Mouse (Mus musculus) fat pad, adult 2 months (tissue): ENCODE data around the gene Slc23a2.

Experiments
- DNase-seq: peaks from one replicate; pipeline ENCODE4 v3.0.0-alpha.2; 2011; ENCODE audit warnings: low read depth, low spot score; ENCODE audit errors: extremely low read depth

Gene Slc23a2

DNA sequence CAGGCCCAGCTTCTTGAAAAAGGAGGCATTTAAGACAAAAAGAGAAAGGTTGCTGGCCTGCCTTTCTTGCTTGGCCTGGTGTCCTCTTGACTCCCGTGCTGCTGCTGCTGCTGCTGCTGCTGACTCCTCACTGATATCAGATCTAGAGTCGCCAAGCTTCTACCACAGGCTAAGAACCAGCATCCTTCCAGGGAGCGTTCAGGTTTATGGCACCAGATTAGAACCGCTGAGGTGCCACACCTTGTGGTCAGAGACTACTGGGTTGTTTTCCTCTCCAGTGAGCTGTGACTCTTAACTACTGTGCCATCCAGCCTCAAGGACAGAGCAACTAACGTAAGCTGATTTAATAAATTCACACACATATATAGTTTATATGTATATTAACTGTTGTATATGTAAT, 93.1 kb downstream of the Slc23a2 start:
- DNase-seq = no peak

DNA sequence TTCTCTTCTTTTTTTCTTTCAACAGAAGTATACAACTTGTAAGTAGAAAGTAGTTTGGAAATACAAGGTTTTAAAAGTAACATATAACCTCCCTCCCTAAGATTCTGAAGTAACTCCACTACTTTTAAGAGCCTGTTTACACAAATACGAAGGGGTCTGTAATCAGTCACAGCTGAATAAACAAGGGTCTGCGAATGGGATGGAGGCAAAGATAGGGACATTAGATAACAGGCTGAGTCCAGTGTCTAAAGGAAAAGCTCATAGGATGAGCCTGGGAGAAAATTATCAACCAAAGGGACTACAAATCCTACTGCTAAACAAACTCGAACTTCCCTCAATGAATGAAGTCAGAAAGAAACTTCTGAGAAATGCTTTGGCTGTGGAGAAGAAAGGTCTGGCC, 95.0 kb downstream of the Slc23a2 start:
- DNase-seq = no peak

DNA sequence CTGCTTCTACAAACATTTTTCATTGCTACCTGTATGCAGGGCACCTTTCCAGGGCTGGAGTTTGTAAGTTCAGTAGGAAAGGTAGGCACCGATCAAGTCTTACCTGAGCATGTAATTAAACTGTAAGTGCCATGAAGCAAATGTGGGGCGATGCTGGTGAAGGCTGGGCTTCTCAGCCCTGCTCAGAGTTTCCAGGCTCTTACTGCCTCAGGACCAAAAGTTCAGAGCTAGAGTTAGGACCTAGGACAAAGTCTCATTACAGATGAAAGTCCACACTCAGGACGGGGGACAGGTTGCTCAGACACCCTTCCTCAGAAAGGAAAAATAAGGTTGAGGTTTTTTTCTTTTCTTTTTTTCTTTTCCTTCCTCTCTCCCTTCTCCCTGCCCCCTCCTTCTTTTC, 95.4 kb downstream of the Slc23a2 start:
- no peak for DNase-seq

DNA sequence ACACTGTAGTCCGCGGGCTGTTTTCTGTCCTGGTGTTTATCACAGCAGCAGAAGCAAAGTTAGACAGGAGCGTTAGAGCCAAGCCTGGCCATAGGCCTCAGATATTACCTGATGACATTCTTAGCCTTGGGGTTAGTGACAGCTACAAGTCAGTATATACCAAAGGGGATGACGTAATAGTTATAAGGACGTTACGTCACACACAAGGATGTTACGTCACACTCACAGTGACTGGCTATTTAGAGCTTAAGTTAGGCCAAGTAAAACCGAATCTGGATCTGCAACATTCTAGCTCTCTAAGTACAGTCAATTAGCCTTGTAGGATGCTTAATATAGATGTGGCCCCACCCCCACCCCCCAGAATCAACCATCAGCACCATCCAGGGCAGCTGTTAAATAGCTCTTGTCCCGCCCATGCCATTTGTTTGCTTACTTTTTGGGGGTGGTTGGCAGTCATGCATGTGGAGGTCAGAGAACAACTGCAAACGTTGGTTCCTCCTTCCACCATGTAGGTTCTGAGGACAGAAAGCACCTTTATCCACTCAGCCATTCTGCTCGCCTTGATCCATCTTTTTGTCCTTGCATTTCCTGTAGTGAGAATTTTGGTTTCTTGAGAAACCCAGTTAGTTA, 96.7 kb downstream of the Slc23a2 start:
- DNase-seq = no peak

DNA sequence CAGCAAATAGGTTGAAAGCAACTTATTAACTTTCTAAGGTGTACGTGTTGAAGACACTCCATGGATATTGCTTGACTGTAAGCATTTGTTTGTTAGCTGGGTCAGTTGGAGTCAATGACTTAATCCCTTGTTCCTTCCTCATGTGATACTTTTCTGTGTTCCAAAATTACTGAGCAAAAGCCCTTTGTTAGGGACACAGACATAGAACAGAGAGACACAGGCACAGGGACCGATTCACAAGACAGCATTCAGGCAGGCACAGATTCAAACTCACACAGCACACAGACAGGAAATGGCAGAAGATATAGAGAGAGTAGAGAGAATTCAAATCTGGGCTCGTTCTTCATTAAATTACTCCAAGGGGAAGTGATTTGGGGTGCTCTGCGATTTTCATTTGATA, 97.5 kb downstream of the Slc23a2 start:
- DNase-seq = no peak

DNA sequence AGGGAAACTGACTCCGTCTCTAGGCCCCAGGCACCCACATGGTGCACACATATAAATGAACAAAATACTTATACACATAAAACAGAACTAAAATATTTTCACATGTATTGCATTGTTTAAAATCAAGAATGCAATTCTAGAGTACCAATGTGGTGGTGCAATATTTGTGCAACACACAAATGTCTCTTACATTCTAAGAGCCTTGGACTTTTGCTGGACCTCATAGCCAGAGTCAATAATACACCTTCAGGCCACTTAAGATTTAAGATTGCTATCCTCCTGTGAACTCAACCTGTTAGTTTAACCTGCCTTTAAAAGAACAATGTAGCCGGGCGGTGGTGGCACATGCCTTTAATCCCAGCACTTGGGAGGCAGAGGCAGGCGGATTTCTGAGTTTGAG, 98.2 kb downstream of the Slc23a2 start:
- DNase-seq = no peak

DNA sequence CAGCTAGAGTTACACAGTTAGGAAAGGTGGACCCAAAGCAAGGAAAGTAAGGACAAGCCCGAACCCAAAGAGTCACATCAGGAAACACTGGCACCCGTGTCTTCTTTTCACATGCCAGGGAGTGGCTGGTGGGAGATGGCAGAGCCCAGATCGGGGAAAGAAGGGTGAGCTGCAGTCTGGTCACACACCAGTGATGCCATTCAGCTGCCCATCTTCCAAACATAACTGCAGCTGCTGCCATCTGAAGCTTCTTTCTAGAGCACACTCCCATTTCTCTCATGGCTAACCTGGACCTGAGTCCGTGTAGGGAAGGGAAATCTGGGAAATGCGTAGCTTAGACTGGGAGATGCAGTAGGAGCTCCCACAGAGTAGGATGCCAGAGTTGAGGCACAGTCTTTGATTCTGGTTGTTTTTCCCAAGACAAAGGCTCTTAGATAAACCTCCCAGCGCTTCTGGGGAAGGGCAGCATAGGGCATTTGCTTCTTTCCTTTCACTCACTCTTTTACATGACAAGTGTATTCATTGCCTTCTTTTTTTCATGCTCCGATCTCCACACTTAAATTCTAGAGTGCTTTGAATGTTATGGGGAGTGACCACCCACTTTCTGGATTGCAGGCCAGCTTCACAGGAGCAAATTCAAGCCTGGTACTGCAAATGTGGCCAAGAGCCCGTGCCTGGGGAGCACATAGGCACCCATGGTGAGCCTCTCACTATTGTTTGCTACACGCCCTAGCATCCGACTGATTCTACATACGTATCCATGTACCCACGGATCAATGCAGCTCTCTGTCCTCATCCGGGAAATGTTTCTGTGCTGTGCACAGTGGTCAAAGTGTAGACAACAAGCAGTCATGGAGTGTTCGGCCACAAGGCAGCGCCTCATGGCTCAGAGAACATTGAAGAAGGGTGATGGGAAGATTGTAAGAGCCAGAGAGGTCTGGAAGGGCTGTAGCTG, 100.3 kb downstream of the Slc23a2 start:
- no peak for DNase-seq

DNA sequence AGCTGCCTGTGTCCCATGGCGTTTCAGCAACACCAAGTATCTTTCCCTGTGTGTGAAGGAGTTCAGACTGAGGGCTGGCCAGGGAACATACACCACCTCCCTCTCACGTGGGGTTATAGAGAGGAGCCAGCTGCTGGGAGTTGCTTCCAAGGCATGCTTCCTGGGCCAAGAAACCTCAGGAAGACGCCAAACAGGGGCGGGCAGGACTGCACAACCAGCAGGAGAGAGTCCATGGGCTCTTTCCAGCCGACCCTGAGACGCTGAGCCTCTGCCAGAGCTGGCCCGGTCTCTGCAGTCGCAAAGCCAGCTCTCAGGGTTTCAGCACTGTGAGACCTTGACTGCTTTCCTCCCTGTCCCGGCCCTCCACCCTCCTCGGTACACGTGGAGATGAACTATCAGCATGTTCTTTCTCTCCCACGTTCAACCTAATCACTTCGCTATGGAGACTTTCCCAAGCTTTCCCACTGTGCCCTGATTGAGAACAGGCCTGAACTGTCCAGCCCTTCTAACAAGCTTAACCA, 101.7 kb downstream of the Slc23a2 start:
- DNase-seq = peak; percentile 25

DNA sequence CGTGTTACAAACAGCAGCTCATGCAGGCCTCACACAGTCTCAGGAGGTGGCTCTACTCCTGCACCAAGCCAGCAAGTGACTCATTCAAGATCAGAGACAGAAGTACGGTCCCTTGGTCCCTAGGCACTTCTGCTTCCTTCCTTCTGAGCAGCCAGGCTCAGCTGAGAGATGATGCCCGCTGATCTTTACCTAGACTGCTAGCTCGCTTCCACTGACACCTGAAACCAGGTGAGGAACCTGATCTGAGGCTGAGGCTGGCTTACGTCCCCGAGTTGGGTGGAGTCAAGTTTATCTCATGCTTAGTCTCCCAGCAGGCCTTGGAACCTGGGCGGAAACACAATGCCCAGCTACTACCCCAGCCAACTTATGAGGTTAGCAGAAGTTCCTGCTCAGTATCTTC, 105.0 kb downstream of the Slc23a2 start:
- no peak for DNase-seq

DNA sequence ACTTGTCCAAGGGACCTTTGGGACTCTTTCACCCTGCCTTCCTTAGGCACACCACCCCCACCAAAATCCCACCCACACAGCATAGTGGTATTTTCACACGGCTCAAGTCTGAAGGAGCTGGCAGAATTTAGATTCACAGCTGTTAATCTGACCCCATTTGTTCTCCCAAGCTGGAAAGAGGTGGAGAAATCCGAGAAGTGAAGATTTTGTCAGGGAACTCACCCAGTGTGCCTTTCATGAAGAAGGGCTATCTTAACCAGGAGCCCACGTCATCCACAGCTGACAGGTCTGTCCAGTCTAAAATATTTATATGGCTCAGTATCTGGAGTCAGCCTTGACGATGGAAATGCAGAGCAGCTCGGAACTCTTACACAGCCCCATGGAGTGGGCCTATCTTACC, 108.6 kb downstream of the Slc23a2 start:
- DNase-seq = no peak

DNA sequence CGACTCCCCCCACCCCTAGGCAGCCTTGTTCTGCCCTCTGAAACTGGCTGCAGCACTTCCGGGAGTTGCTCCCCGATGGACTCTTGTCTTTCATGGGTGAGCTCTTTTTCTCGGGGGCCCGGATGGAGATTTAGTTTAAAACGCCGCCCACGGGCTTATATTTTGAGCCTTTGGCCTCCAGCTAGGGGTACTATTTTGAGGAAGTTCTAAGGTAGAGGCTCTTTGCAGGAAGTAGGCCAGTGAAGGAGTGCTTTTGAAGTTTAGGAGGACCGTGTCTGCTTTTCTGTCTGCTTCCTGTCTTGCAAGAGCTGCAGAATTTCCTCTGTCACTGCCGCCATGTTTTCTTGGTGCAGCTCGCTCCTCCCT, 109.5 kb downstream of the Slc23a2 start:
- DNase-seq = no peak

DNA sequence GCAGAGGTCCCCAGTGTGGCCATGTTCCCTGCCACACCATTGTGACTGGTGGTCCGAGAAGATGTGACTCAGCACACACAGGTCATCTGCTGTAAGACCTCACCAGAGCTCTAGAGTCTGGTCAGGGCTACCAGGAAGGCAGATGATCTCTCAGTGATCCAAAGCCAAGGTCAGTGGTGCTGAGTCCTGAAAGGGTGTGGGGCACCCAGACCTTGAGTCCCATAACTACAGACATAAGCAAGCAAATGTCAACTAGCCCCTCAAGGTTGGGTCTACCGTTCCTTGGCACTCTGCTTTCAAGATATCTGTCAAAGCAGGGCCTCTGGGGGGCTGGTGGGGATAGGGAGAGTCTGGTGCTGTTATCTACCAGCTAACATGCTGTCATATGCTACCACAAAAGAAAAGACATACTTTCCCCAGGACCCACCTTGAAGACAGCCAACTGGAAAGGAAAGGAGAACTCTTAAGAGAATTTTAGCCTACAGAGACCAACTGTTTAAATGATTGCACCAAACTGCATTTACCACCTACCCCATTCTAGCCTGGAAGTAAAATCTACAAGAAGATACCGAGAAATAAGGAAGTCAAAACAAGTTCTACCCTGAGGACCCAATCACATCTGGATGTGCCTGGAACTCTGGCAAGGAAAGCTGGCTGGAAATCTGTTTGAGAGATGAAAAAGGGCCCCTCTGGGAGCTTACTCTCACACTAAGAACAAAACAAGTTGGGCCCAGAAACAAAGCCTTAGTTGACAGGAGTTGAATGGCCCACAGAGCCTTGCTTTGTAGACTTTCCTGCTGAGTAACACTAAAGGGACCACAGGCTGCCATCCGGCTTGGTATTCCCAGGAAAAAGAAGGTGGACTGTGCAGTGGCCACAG, 110.1 kb downstream of the Slc23a2 start:
- DNase-seq = no peak

DNA sequence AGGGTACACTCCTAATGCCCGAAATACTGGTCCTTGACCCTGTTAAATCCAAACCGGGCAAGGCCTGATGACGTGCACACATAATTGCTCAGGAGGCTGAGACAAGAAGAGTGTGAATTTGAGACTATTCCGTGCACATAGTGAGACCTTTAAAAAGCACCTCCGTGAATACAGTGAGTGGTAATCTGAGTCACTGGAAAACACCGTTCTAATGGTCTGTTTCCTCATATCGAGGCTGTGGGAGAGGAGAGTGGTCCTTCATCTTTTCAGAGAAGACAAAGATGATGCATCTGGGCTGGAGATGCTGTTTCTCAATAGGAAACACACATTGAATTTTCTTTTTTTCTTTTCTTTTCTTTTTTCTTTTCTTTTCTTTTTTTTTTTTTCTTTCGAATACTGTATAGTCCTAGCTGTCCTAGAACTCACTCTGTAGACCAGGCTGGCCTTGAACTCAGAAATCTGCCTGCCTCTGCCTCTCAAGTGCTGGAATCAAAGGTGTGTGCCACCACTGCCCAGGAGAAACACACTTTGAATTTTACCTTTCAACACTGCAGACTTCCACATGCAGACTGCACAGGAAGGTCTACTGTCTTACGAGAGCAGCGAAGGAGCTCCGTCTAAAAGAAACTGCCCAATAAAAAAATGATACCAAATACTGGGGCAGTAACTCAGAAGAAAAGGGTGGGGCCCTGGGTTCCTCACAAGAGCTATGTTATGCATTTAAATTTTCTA, 113.4 kb downstream of the Slc23a2 start:
- no peak for DNase-seq

DNA sequence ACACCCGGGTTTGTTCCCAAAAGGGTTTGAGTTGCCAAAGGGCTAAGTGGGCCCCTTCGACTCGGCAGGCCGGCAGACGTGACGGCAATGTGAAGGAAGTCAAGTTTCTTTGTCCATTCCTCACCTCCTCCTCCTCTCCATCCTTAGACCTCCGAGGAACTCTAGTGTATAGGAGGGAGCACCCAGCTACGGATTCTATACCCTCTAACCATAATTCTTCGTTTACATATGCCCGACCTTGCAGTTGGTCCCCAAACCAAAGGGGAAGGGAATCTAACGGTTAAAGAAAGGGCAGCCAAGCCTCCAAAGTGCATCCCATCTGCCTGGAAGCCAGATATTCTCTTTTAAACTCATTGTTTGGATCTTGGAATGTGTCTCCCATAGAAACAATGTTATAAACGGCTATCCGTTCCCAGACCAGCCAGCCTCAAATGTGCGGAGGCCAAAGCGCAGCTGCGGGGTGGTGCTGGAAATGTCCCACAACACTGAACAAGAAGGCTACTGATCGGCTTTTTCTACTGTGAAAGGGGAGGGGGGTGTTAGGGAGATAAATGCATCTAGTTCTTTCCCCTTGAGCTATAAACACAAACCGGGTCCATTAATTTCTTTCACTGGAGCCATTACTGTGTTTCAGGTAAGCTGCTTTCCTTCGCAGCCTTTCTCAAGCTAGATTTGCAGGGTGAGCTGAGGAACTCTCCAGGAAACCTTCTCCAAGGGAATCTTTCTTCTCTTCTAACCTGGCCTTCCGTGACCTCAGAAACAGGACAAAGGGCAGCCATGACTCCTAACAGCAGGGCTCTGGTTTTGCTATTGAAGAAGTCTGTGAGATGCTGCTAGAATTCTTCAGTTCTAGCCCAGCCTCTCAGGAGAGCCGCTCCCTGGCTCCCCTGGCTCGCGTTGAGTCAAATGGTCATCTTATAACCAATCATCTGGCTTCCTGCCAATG, 114.2 kb downstream of the Slc23a2 start:
- DNase-seq = no peak

DNA sequence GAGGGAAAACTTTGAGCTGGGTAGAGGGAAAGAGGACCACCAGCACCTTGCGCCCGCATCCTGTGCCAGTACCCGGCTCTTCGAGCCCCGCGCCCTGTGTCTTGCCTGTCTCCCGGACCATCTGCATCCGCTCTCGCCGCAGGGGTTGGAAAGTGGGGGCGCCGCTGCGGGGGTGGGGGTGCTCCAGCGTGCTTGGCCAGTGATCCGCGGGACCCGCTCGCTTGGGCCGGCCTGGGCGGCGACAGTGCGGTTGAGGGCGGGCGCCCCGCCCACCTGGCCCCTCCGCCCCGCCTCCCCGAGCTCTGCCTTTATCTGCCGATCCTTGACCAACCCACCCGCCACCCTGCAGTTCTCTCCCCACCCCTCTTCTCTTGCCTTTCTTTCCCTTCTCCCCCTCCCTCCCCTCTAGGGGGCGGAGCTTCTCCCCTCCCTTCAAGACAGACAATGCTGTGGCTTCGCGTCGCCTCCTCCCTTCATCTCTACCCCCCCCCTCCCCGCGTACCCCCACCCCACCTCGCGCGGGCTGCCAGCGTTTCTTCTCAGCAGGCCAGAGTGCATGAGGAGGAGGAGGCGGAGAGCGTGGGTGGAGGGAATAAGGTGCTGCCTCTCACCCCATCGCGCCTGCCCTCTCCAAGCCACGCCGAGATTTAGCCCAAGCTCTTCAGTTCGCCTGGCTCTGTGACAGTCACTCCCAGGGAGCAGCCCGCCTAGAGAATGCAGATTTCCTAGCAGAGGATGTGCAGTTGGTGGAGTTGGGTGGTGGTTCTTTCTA, 115.1 kb downstream of the Slc23a2 start, which contains the start of gene Rassf2:
Rassf2 (minus strand) TSS at position 613 of the 772 bp plus-strand sequence.
- DNase-seq = no peak

DNA sequence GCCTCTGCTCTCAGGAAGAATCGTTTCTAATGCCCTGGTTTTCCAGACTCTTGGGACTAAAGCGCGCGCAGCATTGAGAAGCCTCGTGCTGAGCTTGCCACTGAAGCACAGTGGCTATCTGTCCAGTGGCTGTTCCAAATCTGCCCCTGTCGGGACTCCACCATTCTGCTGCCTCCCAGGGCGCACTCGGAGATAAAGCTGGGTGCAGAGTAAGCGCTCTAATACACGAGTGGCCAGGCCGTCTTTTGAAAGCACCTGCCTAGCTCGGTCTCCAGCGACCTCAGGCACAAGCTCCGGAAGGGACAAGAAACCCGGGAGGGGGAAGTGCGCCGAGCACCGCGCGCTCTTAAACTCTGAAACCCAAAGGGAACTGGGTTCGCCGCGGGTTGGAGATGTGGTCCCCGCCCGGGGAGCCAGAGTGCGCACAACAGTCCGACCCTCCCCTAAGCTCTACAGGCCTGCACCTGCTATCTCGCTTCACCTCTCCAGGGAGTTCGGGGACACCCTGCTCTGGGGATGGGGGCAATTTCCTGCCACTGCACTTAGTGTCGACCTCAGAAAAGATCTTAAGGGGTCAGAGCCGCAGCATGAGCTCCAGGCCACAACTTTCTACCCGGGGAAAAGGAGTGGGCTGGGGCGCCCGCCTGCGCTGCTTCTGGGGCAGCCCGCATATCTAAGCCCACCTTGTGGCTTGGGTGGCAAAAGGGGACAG, 115.9 kb downstream of the Slc23a2 start:
- no peak for DNase-seq

DNA sequence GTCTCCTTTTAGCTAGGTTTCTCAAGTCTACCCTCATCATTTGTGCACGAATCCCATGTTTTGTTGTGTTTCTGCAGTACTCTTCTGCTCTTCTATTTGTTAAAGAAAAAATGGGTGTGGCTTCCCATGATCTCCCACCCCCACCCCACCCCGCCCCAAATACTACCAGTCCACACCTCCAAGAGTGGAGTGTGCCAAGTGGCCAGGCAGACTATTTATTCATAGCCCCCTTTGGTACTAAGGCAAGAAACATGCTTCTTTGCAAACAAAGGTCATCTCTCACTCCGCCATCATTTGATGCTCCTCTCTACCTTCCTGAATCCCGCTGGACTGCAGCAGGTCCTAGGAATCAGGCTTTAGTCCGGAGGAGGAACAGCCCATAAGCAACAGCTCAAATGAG, 116.8 kb downstream of the Slc23a2 start:
- no peak for DNase-seq

DNA sequence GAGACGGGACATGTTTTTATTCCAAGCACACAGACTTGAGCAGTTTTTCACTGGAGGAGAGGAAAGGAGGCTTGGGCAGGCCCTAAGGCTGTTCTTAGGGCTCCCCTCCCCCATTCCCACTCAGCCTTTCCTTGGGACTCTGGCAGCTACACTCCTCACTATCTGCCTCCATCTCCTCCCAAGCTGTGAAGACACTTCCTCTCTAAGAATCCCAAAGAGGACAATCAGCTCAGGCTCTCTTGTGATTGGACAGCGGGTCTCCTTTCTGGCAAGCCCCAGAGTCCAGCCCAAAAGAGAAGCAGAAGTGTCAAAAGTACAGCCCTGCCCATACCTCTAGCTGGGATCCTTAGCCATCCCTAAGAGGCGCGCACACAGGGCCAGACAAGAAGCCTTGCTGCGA, 117.5 kb downstream of the Slc23a2 start:
- no peak for DNase-seq
